Mouse (Mus musculus): ENCODE results near the gene Clcnka.

Clcnka gene

GRCm38 (mm10) chr4:141379674-141380073 is 18.9 kb downstream of the Clcnka start:
- DNase-seq (ENCODE audit: low read depth, low spot score), result no peak

DNA sequence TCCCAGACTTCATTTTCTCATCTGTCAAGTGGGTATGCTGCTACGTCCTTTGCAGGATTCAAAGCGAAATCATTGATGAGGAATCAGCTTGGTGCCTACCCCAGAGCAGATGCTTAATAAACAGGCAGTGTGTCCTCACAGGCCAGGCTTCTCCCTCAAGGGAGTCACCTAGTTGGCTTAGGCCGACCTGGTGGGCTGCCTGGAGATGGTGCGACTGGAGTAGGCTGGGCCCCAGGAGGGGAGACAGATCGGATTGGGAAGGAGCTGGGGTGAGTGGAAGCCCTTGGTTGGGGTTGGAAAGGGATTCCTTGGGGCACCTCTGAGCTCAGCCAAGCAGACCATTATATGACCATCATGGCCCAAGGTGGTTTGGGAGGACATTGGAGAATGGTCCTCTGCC is 26.1 kb downstream of the Clcnka start:
- no peak for DNase-seq (ENCODE audit: low read depth, low spot score)

DNA sequence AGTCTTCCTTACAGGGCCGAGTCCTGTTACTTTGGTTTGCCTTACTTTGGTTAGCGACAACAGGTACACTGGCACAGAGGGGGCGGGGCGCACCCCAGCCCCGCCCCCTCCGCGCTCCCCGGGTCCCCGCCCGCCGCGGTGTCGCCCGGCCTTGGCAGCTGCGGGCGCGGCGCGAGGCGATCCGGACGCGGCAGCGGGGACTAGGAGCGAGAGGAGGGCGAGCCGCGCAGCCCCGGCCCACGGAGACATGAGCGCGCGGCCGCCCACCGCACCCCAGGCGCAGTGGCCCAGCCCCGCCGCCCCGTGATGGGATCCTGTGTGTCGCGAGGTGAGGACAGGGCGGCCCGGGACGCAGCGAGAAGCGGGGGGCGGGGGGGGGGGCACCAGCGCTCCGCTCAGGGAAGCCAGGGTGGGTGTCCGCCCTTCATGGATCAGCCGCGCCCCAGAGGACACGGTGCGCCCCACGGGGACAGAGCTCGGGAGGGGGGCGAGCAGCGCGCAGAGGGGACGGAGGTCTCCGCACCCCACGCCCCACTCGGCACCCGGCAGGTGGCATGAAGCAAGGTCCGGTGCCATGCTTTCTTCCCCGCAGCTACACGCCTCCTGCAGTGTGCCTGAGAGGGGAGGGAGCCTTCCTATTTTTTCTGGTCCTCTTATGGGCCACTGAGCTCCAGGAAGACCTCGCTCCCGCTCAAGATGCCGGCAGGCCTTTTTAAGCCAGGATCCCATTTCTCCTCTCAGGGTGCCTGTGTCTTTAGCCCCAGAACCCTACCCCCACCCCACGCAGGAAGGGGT is 30.3 kb downstream of the Clcnka start, which contains the start of gene Fam131c:
Gene Fam131c, plus strand, starts transcription at position 224 of the 795 bp plus-strand sequence.
- DNase-seq (ENCODE audit: low read depth, low spot score), result no peak

DNA sequence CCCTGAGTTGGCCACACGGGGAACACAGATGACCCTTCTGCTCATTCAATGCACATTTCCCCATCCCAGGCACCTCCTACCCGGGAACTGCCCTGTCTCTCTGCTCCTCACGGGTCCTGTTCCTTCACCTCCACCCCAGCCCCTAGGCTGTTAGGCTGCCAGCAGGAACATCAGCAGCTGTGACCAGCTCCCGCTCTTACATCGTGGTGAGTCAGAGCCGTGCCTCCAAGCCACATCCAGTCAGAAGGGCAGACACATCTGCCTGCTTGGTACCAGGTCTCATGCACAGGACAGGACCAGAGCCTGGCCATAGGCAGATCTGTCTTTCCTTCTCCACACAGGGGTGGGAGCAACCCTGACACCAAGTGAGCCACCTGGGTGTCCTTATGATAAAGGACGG is 32.6 kb downstream of the Clcnka start:
- DNase-seq (ENCODE audit: low read depth, low spot score), result peak; percentile 70

DNA sequence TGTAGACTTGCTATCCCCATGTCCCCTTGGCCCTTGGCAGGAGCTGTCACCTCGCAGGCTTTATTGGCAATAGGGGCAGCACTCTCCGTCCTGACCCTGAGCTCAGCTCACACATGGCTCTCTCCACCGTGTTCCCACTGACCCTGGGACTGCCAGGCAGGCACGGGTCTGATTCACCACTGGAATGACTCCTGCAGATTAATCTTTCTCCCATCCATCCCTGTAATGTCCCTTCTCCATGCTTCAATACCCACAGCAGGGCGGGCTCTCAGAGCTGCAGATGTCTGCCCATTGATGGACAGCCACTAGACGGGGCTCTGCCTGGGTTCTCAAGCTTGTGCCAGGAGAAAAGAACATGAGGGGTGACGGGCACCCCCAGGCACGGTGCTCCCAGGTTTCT is 33.4 kb downstream of the Clcnka start:
- DNase-seq (ENCODE audit: low read depth, low spot score), result no peak

- DNase-seq (ENCODE audit: low read depth, low spot score), result peak; percentile 82
These were observed 35.5 kb downstream of the Clcnka start for GRCm38 (mm10) chr4:141362937-141363548.

DNA sequence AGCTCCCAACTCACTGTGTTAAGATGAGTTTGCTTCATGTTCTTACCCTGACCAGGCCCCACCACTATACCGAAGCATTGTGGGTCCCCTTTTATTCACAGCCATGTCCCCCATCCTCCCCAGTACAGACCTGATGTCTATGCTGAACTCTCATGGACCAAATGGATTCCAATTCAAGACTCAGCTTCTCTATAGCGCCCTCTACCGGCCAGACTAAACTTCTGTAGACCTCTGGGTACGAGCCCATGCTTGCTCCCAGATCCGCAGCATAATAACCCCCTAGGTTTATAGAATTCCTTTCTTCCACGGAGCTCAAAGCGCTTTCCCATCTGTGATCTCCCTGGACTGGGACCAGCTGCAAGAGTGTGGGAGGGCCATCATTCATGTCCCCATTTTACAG is 37.7 kb downstream of the Clcnka start:
- peak; percentile 62 for DNase-seq (ENCODE audit: low read depth, low spot score)

DNA sequence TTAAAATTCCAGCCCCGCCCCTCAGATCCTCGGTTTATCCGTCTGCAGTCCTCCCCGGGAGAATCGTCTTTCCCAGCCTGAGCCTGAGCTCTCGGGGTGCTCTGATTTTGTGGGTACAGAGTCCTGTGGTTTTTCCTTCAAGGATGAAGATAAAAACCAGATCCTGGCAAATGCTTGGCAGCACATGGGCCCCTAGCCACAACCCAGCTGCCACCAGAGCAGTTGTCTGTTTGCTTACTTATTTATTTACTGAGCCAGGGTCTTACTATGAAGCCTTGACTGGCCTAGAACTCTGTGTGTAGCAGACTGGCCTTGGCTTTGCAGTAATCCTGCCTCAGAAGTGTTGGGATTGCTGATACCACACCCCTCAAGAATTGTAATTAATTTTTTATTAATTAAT is 39.3 kb downstream of the Clcnka start:
- DNase-seq (ENCODE audit: low read depth, low spot score), result no peak

GRCm38 (mm10) chr4:141357811-141358210 is 40.7 kb downstream of the Clcnka start:
- no peak for DNase-seq (ENCODE audit: low read depth, low spot score)

DNA sequence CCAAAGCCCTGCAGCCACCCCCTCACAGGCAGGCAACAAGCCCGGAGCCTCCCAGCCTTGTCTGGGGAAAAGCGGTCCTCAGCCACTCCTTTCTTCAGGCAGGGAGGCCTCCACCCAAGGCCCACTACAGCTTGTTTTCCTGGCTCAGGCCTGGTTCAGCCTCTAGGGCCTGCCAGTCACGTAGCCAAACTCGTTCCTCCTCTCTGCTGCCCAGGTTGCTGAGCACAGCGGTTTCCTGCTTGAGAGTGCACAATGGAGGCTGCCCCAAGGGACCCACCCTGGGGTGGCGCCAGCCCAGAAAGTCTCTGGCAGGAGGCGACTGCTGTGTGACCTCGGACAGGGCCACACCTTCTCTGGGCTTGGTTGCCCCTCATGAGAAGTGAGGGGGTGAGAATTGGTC is 44.7 kb downstream of the Clcnka start:
- no peak for DNase-seq (ENCODE audit: low read depth, low spot score)

- DNase-seq (ENCODE audit: low read depth, low spot score), result no peak
These were observed 45.5 kb downstream of the Clcnka start for GRCm38 (mm10) chr4:141352986-141353385.

DNA sequence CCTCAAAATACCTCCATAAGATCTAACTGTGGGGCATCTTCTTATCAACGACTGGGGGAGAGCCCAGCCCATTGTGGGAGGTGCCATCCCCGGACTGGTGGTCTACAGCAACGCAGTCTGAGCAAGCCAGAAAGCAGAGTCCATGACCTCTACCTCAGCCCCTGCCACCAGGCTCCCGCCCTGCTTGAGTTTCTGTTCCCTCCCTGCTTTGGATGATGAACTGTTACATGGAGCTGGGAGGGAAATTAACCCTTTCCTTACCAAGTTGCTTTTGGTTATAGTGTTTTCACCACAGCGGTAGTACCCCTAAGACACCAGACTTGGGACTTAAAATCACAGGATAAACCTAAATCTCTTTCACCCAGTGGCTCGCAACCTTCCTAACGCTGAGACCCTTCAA is 46.6 kb downstream of the Clcnka start:
- no peak for DNase-seq (ENCODE audit: low read depth, low spot score)

DNA sequence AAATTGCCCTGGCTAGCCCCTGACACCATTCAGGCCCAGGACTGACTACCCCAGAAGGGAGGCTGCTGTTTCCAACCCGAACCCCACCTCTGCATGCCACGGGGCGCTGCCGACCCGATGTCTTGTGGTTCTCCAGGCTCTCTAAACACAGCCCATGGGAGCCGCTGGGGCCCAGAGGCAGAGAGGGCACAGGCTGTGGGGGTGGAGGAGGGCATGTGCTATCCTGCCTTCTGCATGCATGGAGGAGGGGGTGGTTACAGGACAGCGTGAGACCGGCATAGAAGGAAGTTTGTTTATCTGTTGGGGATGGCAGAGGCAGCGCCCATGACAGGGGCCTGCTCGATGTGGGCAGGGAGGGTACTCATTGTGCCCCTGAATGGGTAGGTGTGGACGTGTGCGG is 48.5 kb downstream of the Clcnka start:
- no peak for DNase-seq (ENCODE audit: low read depth, low spot score)

GRCm38 (mm10) chr4:141348616-141349015 is 49.9 kb downstream of the Clcnka start:
- no peak for DNase-seq (ENCODE audit: low read depth, low spot score)

DNA sequence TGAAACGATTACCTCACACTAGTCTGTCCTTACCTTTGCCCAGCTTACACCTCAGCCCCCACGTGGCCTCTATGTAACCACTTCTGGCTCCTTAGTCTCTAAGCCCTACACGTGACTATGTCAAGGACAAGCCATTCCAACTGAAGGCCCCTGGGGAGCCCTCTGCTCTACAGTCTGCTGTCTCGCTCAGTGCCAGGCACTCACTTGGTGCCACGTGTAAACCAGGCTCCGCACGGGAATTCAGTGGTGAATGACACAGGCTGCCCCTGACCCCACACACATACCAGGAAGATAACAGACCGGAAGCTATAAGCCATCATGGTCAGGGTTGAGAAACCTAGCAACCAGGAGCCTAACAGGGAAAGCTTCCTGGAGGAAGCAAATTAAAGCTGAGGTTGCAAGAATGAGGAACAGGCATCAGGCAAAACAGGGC is 51.1 kb downstream of the Clcnka start:
- peak; percentile 58 for DNase-seq (ENCODE audit: low read depth, low spot score)

- DNase-seq (ENCODE audit: low read depth, low spot score), result peak; percentile 68
These were observed 53.3 kb downstream of the Clcnka start for GRCm38 (mm10) chr4:141345219-141345618.

- DNase-seq (ENCODE audit: low read depth, low spot score), result no peak
These were observed 55.0 kb downstream of the Clcnka start for GRCm38 (mm10) chr4:141343515-141343914.

DNA sequence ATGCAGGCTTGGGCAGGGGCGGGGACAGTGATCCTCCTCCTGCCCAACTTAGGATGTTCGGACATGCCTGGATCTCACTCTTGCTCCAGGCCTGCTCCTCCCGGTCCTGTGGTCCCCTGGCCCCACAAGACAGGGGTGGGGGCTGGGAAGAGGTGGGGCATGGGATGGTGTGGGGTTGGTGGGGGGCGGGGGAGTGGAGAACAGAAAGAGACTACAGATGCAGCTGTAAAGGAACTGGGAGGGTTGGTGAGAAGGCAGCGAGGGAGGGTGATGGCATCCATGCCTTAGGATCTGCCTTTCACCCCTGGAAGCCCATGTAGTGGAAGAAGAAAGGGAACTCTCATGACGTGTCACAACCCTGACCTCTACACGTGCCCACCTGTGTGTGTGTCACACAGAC is 57.0 kb downstream of the Clcnka start:
- DNase-seq (ENCODE audit: low read depth, low spot score), result no peak

GRCm38 (mm10) chr4:141338853-141339252 is 59.7 kb downstream of the Clcnka start:
- no peak for DNase-seq (ENCODE audit: low read depth, low spot score)

DNA sequence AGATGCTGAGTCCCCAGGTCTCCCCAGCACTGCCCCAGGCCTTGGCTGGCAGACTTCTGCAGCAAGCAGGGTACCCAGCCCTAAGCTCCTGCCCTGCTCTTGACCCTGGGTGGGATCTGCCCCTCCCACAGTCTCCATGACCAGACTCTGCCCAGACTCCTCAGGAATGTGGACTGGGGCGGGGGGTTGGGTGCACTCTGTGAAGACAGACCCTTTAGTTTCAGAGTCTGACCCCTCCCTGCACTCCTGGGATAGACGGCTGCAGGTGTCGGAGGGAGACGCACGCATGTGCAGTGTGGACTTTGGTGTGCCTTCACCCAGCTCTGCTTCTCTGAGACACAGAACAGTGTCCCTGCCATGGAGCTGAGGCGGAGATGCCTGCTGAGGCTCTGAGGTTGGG is 60.5 kb downstream of the Clcnka start:
- DNase-seq (ENCODE audit: low read depth, low spot score), result no peak

DNA sequence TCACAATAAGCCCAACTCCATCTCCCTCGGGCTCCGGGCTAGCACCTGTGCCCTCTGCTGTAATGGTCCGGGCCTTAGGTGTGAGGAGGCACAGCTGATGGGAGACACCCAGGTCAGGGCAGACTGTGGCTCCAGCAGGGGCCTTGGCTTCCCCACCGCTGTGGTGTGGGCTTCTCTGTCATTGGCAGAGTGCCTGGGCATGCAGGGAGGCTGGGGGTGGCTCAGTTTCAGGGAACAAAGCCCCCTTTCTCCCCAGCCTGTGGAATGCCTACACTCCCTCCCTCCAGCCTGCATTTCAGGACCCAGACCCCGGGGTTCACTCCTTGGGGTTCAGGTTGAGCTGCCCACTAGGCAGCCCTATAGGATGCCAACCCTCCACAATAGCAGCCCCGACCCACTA is 62.3 kb downstream of the Clcnka start:
- DNase-seq (ENCODE audit: low read depth, low spot score), result no peak

DNA sequence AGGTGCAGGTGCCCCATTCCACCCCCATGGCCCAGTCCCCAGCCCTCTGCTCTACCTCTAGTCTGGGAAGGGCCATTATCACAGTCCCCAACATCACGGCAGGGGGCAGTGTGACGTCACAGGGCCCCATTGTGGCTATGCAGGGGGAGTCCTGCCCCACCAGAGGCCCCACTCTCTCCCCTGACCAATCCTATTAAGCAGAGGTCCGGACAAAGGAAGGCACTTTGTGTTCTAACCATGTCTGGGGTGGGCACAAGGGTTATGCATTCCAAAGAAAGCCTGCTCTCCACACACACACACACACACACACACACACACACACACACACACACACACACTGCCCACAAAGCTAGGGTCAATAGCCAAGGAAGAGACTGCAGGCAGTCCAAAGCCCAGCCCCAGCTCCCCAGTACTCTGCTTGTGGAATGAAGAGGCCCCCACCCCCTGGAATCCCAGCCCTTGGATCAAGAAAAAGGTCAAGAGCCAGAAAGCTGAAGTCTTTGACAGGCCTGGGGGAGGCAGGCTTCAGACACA is 63.2 kb downstream of the Clcnka start:
- DNase-seq (ENCODE audit: low read depth, low spot score), result no peak

GRCm38 (mm10) chr4:141334695-141335094 is 63.8 kb downstream of the Clcnka start:
- no peak for DNase-seq (ENCODE audit: low read depth, low spot score)
